Mouse (Mus musculus) erythroblast, adult 5-6 weeks (primary cell): Measurements from ENCODE around the gene Trpc2. TPM values are rescaled to one million over a fixed set of nuclear protein-coding genes. Genes with fewer than 3 reads are reported as not detected.
A peak's percentile ranks its signal among the peaks of the same experiment; 100 is the strongest.

Source experiments
- ATAC-seq: replicated peaks from 2 replicates; pipeline ENCODE4 v1.8.0; 2016; ENCODE audit warnings: moderate number of reproducible peaks, mild to moderate bottlenecking, moderate TSS enrichment, inconsistent platforms; ENCODE audit not compliant: poor library complexity, low FRiP score, severe bottlenecking
- total RNA-seq, 2 experiments: library from RNA; stranded (forward) in 1 of 2; stranded (reverse) in 1 of 2; fragments of 150-400 nt in 1 of 2; fragments of 200-764, 138-1000 nt in 1 of 2; gene quantifications; 2 replicates each; pipeline versions ENCODE4 v1.2.3 to v1.2.4; 2015 to 2017; ENCODE audit warnings: low replicate concordance in 2 of 2

The Trpc2 gene
- total RNA-seq, 2 experiments from 2014 or later: not detected

DNA sequence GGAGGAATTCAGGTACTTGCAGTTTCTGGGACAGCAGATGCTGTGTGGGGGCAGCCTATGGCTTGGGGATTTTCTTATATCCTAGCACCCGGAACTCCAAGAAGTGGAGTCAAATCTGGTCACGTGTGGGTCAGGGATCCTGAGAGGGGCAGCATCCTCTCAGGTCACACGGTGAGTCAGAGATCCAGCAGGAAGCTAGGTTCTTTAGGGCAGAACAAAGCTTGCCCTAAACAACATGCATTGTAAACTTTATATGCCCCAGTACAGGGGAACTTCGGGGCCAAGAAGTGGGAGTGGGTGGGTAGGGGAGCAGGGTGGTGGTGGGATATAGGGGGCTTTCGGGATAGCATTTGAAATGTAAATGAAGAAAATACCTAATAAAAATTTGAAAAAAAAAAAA, 18.0 kb downstream of the Trpc2 start:
- no peak for ATAC-seq

DNA sequence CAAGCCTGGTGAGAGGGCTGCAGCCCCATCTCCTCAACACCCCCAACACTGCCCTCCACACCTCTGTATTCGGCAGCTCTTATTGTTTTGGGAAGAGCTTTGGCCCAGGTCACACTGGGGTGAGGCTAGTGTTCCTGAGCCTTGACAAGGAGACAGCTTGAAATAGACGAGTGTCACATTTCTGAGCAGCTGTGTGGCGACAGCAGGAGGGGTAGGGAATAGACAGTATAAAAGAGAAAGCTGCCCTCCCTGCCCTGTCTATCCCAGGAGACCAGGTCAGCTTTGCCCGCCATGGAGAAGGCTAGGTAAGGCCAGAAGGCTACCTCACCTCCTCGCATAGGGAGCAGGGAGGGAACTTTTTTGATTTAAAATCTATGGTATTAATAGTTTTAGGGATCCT, 18.6 kb downstream of the Trpc2 start, which contains the start of gene Art1:
Gene Art1 (plus strand): TSS at position 257 of the 400 bp plus-strand sequence.
- ATAC-seq: no peak

DNA sequence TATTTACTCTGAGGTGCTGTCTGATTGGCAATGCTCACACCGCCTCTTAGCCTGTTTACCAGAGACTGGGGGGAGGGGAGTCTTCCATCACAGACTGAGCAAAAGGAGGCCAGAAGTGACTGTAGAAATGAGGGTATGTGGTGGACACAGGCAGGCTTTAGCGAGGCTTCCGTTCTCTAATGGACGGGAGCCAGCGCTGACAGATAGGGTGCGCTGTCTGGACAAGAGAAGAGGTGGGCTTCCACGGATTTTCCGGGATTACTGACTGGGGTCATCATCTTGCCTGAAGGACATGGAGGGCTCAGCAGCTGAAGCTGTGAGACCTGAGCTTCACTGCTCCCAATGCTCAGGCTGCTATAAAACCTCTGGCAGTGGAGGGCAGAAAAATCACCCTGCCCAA, 19.3 kb downstream of the Trpc2 start:
- no peak for ATAC-seq

DNA sequence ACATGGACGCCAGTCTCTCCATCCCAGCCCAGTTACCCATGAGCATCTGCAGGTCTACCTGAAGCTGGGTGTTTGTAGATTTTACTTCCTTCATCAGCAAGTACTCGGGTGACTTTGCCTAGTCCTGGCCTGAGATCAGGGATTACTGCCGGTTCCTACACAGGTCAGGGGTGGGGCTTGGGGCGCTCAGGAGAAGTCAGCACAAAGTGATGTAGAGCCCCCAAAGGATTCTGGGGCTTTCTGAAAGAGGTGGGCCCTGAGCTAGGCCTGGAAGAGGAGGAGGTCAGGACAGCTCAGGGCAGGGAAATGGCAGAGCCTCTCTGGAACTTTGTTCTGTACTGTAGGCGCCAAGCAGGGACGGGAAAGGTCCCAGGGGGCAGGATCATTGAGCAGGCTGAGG, 19.8 kb downstream of the Trpc2 start:
- no peak for ATAC-seq

DNA sequence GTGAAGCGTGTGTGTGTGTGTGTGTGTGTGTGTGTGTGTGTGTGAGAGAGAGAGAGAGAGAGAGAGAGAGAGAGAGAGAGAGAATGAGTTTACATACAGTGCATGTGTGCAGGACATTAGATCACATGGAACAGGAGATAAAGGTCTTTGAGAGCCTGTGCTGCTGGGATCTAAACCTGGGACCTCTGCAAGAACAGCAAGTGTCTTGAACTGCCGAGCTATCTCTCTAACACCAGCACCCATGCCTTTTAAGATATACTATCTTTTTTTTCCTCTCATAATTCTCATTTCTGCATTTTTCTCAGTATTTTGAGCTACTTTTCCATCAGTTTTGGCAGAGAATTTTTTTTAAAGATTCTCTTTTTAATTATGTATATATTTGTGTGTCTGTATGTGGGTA, 20.6 kb downstream of the Trpc2 start:
- ATAC-seq: no peak

DNA sequence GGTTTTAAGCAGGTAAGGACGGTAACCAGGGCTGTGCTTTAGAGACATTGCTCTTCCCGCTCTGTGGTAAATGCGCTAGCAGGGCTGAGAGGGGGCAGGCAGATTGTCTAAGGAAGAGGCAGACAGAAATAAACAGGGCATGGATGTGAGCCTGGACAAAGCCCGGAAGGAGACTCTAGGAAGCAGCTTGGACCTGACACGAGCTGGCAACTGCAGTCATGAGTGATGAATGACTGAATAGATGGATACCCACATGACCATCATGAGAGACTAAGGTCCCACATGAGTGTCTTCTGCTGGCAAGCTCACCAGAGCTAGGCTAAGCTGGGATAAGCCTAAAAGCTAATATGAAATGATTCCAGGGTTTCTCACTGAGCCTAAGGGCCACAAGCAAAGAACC, 21.2 kb downstream of the Trpc2 start:
- no peak for ATAC-seq

DNA sequence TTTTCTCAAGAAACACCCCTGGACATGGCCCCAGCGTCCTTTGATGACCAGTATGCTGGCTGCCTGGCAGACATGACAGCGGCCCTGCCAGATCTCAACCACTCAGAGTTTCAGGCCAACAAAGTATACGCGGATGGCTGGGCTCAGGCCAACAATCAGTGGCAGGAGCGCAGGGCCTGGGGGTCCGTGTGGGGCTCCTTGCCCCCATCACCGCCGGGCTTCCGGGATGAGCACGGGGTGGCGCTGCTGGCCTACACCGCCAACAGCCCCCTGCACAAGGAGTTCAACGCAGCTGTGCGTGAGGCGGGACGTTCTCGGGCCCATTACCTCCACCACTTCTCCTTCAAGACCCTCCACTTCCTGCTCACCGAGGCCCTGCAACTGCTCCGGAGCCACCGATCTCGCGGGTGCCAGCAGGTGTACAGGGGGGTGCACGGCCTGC, 23.8 kb downstream of the Trpc2 start:
- ATAC-seq: no peak

DNA sequence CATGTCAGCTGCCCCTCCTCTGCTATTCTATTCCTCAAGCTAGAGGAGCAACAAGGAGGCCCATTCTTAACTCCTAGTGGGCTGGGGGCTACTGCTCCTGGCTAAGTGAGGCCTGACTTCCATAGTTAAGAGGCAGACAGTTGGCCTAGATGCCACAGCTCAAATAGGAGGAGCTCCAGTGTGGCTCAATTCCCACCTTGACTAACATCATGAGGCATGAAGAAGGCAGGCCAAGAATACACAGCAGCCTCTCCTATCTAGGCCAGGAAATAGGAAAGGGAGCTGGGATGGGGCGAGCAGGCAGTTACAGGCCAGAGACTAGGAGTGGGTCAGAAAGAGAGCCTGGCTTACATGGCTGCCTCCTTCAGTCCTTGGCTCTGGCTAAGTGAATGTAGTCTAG, 25.3 kb downstream of the Trpc2 start:
- ATAC-seq: no peak

DNA sequence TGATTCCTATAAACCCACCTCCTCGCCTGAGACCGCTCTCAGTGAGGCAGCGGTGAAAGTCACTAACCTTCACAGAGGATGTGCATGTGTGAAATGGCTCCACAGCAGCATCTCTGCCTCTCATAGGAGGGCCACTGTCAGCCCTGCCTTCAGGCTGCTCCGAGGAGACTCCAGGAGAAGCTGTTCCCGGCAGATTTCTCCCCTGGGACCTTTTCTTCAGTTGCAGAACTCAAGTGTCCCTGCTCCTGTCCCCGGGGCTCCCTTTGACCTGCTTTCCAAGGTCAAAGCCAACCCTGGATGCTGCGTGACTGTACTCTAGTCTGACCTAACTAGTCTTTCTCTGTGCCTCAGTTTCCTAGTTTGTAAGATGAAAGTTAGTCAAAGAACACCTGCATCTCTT, 26.3 kb downstream of the Trpc2 start, which contains the start of gene Art5:
Gene Art5 (minus strand): TSS at position 319 of the 400 bp plus-strand sequence.
- no peak for ATAC-seq

DNA sequence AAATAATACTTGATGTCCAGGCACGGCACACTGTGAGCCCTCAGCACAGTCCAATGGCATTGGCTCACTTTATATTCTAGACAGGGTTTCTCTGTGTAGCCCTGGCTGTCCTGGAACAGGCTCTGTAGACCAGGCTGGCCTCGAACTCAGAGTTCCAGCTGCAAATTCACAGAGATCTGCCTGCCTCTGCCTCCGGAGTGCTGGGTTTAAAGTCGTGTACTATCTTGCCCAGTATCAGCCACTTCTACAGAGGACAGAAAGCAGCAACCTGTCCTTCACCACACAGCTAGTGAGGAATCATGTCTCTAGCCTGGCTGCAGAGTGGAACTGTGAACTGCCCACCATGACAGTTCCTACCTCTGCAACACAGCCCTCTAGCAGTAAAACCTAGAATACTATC, 26.8 kb downstream of the Trpc2 start:
- ATAC-seq: no peak

DNA sequence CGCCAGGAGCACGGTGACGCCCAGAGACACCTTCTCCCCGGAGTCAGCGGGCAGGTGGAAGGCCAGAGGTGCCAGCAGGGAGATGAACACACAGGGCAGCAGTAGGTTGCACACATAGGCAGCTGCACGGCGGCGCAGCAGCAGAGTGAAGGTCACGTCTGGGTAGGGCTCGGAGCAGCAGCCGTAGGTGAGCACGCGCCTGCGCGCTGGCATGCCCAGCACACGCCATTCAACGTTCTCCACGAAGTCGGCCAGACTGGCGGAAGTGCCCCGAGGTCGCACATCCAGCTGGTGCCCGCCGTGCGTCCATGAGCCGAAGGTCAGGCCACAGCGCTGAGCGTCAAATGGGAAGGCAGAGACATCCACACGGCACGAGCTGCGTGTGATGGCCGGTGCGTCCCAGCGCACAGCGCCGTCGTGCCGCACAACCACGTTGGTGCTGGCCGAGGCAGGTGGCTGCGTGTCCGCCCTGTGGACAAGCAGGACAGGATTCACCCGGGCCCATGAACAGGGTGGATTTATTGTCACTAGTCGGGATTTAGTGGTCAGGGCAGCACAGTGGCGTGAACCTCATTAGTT, 30.3 kb downstream of the Trpc2 start:
- no peak for ATAC-seq

DNA sequence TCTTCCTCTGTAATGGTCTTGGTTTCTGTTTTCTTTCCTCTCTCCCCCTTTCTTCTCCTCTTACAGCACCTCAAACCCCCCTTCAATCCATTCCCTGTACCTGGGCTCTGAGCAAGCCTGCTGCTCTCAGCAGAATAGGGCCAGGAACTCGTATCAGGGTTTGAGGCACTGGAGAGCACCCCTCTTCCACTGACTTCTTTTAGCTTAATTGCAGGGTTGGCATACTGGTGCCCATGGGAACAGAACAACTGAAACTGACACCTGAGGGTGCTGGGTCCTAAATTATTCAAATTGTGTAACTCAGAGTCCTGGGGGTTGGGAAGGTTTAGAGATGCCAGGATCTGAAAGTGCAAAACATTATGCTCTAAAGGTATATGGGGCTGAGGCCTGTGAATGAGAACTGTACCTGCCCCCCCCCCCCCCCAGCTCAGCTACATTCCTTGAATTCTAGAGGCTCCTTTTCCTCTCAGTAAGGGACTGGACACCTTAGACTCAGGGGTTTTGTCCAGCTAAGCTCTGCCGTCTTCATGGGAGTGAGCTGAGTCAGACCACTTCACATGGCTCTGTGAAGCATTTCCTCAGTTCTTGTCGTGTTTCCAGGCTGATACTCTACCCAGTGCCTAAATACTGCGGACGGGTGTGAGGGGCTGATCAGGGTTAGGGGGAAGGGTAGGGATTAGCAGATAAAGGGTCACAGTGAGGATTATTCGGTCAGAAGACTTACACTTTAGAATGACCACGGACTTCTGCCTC, 33.8 kb downstream of the Trpc2 start, which contains the start of gene Chrna10:
Gene Chrna10 (minus strand): TSS at position 250 of the 753 bp plus-strand sequence.
- no peak for ATAC-seq

DNA sequence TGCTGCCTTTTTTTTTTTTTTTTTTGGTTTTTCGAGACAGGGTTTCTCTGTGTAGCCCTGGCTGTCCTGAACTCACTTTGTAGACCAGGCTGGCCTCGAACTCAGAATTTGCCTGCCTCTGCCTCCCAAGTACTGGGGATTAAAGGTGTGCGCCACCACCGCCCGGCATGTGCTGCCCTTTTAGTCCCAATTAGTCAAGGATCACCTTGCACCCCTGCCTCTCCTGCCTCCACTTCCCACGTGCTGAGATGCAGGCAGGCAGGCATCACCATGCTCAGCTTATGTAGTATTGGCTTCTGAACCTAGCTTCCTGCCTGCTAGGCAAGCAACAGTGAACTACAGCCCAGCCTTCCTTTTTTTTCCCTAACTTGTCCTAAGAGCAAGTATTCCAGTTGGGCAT, 34.5 kb downstream of the Trpc2 start:
- ATAC-seq: no peak

DNA sequence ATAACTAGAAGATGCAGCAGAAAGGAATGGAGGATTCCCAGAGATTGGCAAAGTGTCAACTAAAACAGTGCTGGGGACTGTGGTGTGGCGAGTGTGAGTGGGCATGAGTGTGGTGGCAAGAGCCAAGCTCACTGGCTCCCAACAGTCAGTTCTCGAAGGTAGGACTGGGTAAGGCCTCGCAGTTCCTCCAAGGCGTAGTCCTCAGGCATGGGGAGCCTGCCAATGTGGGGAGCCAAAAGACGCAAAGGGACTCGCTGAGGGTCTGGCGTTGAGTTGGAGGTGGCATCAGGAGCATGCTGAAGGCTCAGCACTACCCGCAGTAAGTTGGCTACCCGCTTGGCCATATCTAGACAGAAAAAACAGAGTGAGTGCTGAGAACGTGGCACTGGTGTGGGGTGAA, 37.4 kb downstream of the Trpc2 start:
- ATAC-seq: no peak

DNA sequence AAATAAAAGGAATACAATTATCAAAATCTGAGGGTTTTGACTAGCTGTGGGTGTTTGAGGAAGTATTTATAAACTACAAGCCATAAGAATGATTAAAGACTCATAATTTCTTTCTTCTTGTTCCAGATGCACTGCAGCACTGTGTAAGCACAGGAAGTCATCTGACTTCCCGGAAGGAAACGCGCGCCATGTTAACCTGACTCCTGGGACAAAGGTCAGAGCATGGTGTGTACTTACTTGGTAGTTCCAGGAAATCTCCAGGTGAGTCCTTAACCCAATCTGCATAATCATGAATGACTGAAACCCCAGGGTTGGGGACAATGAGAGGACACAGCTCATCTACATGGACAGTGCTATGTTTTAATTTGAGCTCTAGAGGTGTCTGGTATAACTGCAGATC, 49.5 kb downstream of the Trpc2 start:
- ATAC-seq: no peak

DNA sequence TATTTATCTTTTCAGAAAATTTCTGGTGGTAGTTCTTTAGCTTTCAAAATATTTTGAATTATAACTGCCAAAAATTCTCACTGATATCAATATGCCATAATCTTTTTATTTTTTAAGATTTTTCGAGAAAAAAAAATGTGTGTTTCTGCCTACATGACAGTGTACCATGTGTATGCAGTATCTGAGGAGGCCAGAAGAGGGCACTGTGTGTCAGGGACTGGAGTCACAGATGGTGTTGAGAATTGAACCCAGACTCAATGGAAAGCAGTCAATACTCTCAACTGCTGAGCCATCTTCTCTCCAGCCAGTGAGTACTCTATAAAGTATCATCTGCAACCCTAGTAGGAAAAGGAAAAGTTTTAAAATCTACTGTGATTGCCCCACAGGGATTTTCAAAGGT, 54.5 kb downstream of the Trpc2 start:
- ATAC-seq: peak; percentile 81

DNA sequence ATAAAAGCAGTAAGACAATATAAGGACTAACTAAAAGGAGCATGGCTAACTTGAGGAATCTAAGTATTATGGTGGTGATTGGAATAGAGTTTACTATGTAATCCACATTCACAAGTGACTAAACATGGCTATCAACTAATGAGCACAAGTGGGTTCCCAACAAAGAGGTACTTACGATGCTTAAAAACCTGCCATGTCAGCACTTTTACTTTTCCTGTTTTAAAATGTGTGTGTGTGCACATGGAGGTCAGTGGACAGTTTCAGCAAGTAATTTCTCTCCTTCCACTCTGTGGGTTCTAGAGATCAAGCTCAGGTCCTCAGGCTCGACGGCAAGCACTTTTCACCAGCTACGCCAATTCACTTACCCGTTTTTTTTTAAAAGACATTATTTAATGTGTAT, 55.0 kb downstream of the Trpc2 start:
- ATAC-seq: no peak

Other genes starting within 250 kb of the Trpc2 start
- 0.58 and 5.6 TPM in 2 replicates for gene Inppl1, start 244.9 kb upstream of the Trpc2 start, total RNA-seq (2015; ENCODE audit: low replicate concordance)
- 1.4 and 18.0 TPM in 2 replicates for gene Inppl1, start 244.9 kb upstream of the Trpc2 start, total RNA-seq (2017; ENCODE audit: low replicate concordance)
- 3.6 TPM in 1 of 2 replicates, not detected in the other for gene Folr2, start 225.9 kb upstream of the Trpc2 start, total RNA-seq (2015; ENCODE audit: low replicate concordance)
- gene Folr2, start 225.9 kb upstream of the Trpc2 start, total RNA-seq (2017; ENCODE audit: low replicate concordance): not detected in 2 replicates
- gene Anapc15, start 219.4 kb upstream of the Trpc2 start, total RNA-seq (2015; ENCODE audit: low replicate concordance): 14.2 and 28.4 TPM in 2 replicates
- 18.6 and 19.5 TPM in 2 replicates for gene Anapc15, start 219.4 kb upstream of the Trpc2 start, total RNA-seq (2017; ENCODE audit: low replicate concordance)
- gene Folr1, start 212.3 kb upstream of the Trpc2 start, total RNA-seq (2015; ENCODE audit: low replicate concordance): not detected in 2 replicates
- not detected in 2 replicates for gene Folr1, start 212.3 kb upstream of the Trpc2 start, total RNA-seq (2017; ENCODE audit: low replicate concordance)
- gene Lamtor1, start 177.2 kb upstream of the Trpc2 start, total RNA-seq (2015; ENCODE audit: low replicate concordance): 35.0 and 36.6 TPM in 2 replicates
- gene Lamtor1, start 177.2 kb upstream of the Trpc2 start, total RNA-seq (2017; ENCODE audit: low replicate concordance): 26.2 and 28.0 TPM in 2 replicates
- not detected in 2 replicates for gene Tomt, start 176.8 kb upstream of the Trpc2 start, total RNA-seq (2015; ENCODE audit: low replicate concordance)
- gene Tomt, start 176.8 kb upstream of the Trpc2 start, total RNA-seq (2017; ENCODE audit: low replicate concordance): 0.56 TPM in 1 of 2 replicates, not detected in the other
- gene Lrrc51, start 149.2 kb upstream of the Trpc2 start, total RNA-seq (2015; ENCODE audit: low replicate concordance): not detected in 2 replicates
- not detected in 2 replicates for gene Lrrc51, start 149.2 kb upstream of the Trpc2 start, total RNA-seq (2017; ENCODE audit: low replicate concordance)
- 22.3 and 42.0 TPM in 2 replicates for gene Numa1, start 149.0 kb upstream of the Trpc2 start, total RNA-seq (2015; ENCODE audit: low replicate concordance)
- 64.5 and 110 TPM in 2 replicates for gene Numa1, start 149.0 kb upstream of the Trpc2 start, total RNA-seq (2017; ENCODE audit: low replicate concordance)
- 7.7 TPM in 1 of 2 replicates, not detected in the other for gene Il18bp, start 64.4 kb upstream of the Trpc2 start, total RNA-seq (2015; ENCODE audit: low replicate concordance)
- gene Il18bp, start 64.4 kb upstream of the Trpc2 start, total RNA-seq (2017; ENCODE audit: low replicate concordance): 5.4 and 9.0 TPM in 2 replicates
- 3.8 and 5.8 TPM in 2 replicates for gene Rnf121, start 17.6 kb upstream of the Trpc2 start, total RNA-seq (2015; ENCODE audit: low replicate concordance)
- 2.8 and 6.6 TPM in 2 replicates for gene Rnf121, start 17.6 kb upstream of the Trpc2 start, total RNA-seq (2017; ENCODE audit: low replicate concordance)
- gene Xndc1, start 17.6 kb upstream of the Trpc2 start, total RNA-seq (2015; ENCODE audit: low replicate concordance): 3.8 and 12.3 TPM in 2 replicates
- gene Xndc1, start 17.6 kb upstream of the Trpc2 start, total RNA-seq (2017; ENCODE audit: low replicate concordance): 7.3 and 8.6 TPM in 2 replicates
- gene Xntrpc, start 17.4 kb upstream of the Trpc2 start, total RNA-seq (2015; ENCODE audit: low replicate concordance): 1.3 TPM in 1 of 2 replicates, not detected in the other
- gene Xntrpc, start 17.4 kb upstream of the Trpc2 start, total RNA-seq (2017; ENCODE audit: low replicate concordance): 0.70 and 1.1 TPM in 2 replicates
- gene Art1, start 18.6 kb downstream of the Trpc2 start, total RNA-seq (2015; ENCODE audit: low replicate concordance): not detected in 2 replicates
- not detected in 2 replicates for gene Art1, start 18.6 kb downstream of the Trpc2 start, total RNA-seq (2017; ENCODE audit: low replicate concordance)
- not detected in 2 replicates for gene Art5, start 26.4 kb downstream of the Trpc2 start, total RNA-seq (2015; ENCODE audit: low replicate concordance)
- not detected in 2 replicates for gene Art5, start 26.4 kb downstream of the Trpc2 start, total RNA-seq (2017; ENCODE audit: low replicate concordance)
- not detected in 2 replicates for gene Chrna10, start 33.7 kb downstream of the Trpc2 start, total RNA-seq (2015; ENCODE audit: low replicate concordance)
- not detected in 2 replicates for gene Chrna10, start 33.7 kb downstream of the Trpc2 start, total RNA-seq (2017; ENCODE audit: low replicate concordance)
- 18.6 and 20.7 TPM in 2 replicates for gene Nup98, start 127.1 kb downstream of the Trpc2 start, total RNA-seq (2015; ENCODE audit: low replicate concordance)
- 14.4 and 16.6 TPM in 2 replicates for gene Nup98, start 127.1 kb downstream of the Trpc2 start, total RNA-seq (2017; ENCODE audit: low replicate concordance)
- gene Pgap2, start 127.1 kb downstream of the Trpc2 start, total RNA-seq (2015; ENCODE audit: low replicate concordance): 19.0 and 23.4 TPM in 2 replicates
- 3.5 and 5.7 TPM in 2 replicates for gene Pgap2, start 127.1 kb downstream of the Trpc2 start, total RNA-seq (2017; ENCODE audit: low replicate concordance)
- gene Rhog, start 172.9 kb downstream of the Trpc2 start, total RNA-seq (2015; ENCODE audit: low replicate concordance): 110 and 113 TPM in 2 replicates
- gene Rhog, start 172.9 kb downstream of the Trpc2 start, total RNA-seq (2017; ENCODE audit: low replicate concordance): 22.4 and 27.5 TPM in 2 replicates
- gene Stim1, start 184.7 kb downstream of the Trpc2 start, total RNA-seq (2015; ENCODE audit: low replicate concordance): 7.7 and 29.2 TPM in 2 replicates
- 18.1 and 18.5 TPM in 2 replicates for gene Stim1, start 184.7 kb downstream of the Trpc2 start, total RNA-seq (2017; ENCODE audit: low replicate concordance)